Mouse (Mus musculus): ENCODE results near the gene Cwc25. TPM values are rescaled to one million over a fixed set of nuclear protein-coding genes. Genes with fewer than 3 reads are reported as not detected.

Gene Cwc25
- polyA plus RNA-seq, 1 experiment from 2014 or later, result 14.2 TPM

GRCm38 (mm10) chr11:97747773-97748172 lies 18.6 kb downstream of the Cwc25 start:
- Histone ChIP-seq H3K4me1 (ENCODE audit: insufficient read depth) (peaks cover 6% of the 10 kb centered on the region; the same call in 1 of the 2 replicates), H3K4me3 (ENCODE audit: low read depth, low read length) (no peak overlapping the region), H3K9ac (no peak overlapping the region), H3K27me3 (ENCODE audit: insufficient read depth, low read length) (no peaks in the 10 kb centered on the region), H3K4me2 (no peak overlapping the region), H3K9me3 (ENCODE audit: low read depth, low read length) (no peaks in the 10 kb centered on the region), H3K36me3 (ENCODE audit: insufficient read depth) (peaks cover 64% of the 10 kb centered on the region), H3K27ac (ENCODE audit: low read depth) (no peak overlapping the region)
- ATAC-seq (ENCODE audit: insufficient read depth) (no peak), DNase-seq (no peak)
- TF ChIP-seq CTCF (IDR thresholded peaks at IDR 0.05; ENCODE audit: low read depth), result no peak
- 84% methylated on average over 8 of the region's 8 CpGs for WGBS

GRCm38 (mm10) chr11:97745331-97745721 lies 21.0 kb downstream of the Cwc25 start:
- H3K27me3 ChIP-seq (ENCODE audit: insufficient read depth, low read length), result no peaks in the 10 kb centered on the region
- WGBS, result 10% methylated on average over 13 of the region's 13 CpGs
- ATAC-seq (ENCODE audit: insufficient read depth), result 0 out of 2 replicates have a peak, but pooled peaks have one; percentile 3

DNA sequence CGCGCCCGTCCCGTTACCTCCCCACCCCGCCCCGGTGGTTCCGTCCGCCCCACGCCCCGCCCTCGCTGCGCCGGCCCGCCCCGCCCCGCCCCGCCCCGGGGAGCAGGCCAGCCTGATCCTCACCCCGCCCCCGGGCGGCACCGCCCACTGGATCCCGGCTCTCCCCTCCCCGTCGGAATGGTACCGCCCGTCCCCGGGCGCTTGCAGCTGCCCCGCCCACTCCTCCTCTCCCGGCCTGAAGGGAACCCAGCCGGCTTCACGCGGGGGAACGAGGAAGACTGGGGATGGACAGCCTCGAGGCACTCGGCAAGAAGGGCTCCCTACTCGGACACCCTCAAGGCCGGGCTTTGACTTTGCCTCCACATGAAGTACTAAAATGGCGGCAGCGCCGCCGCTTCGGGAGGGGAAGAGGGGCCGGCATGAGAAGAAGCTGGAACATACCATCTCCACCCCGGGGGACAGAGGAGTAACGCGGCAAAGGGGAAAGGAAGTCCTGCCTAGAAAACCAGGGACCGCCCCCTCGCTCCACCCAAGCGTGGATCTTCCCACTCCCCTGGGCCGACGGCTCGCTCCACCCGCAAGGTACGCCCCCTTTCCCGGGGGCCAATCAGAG lies 21.5 kb downstream of the Cwc25 start:
- Histone ChIP-seq H3K27ac (ENCODE audit: low read depth) (peak overlapping the region; percentile 89; the same call in 1 of the 2 replicates), H3K4me2 (peak overlapping the region; percentile 87), H3K27me3 (ENCODE audit: insufficient read depth, low read length) (no peaks in the 10 kb centered on the region), H3K4me1 (ENCODE audit: insufficient read depth) (peaks cover 10% of the 10 kb centered on the region; the same call in 1 of the 2 replicates), H3K9ac (peak overlapping the region; percentile 81), H3K4me3 (ENCODE audit: low read depth, low read length) (peak overlapping the region; percentile 81), H3K9me3 (ENCODE audit: low read depth, low read length) (no peaks in the 10 kb centered on the region), H3K36me3 (ENCODE audit: insufficient read depth) (peaks cover 42% of the 10 kb centered on the region)
- peak; percentile 96 for ATAC-seq (ENCODE audit: insufficient read depth)
- DNase-seq, result peak; percentile 99
- WGBS, result under 1% methylated on average over 53 of the region's 57 CpGs
- TF ChIP-seq CTCF (IDR thresholded peaks at IDR 0.05; ENCODE audit: low read depth), result no peak

More at GRCm38 (mm10) chr11:97745331-97745721, 21.0 kb downstream of the Cwc25 start:
- DNase-seq, result no peak
- peaks cover 47% of the 10 kb centered on the region for H3K36me3 ChIP-seq (ENCODE audit: insufficient read depth)
- H3K9ac ChIP-seq, result peak overlapping the region; percentile 81; the same call in 1 of the 2 replicates
- no peaks in the 10 kb centered on the region for H3K9me3 ChIP-seq (ENCODE audit: low read depth, low read length)
- no peak for TF ChIP-seq CTCF (IDR thresholded peaks at IDR 0.05; ENCODE audit: low read depth)
- H3K4me3 ChIP-seq (ENCODE audit: low read depth, low read length), result peak overlapping the region; percentile 81
- no peak overlapping the region for H3K27ac ChIP-seq (ENCODE audit: low read depth)
- peak overlapping the region; percentile 87 for H3K4me2 ChIP-seq
- H3K4me1 ChIP-seq (ENCODE audit: insufficient read depth), result peaks cover 10% of the 10 kb centered on the region; the same call in 1 of the 2 replicates

DNA sequence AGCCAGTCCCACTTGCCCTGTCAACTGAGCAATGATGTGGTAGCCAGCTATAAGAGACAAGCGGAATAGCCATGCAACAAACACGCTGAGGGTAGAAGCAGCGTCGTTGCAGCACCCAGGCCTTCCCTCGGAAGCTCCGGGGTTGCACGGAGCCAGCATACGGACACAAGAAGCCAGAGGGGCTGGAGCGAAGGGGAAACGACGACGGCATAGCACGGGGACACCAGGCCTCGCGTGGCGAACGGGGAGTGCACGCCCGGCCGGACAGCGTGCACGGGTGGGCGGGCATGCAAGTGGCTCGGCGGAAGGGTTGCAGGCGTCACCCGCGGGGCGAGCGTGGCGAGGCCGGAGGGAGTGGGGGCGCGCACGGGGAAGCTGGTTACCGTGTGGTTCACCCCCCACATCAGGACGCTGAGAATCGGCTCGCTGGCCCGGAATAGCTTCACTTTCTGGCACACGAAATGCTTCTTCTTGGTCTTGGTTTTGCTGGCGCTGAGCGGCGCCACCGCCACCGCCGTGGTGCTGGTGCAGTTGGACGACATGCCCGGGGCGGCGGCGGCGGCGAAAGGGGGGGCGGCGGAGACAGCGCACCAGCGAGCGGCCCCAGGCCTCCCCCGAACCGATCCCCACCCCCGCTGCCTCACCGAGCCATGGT lies 22.2 kb downstream of the Cwc25 start, which contains the start of gene Pip4k2b:
Gene Pip4k2b (minus strand): TSS at position 642 of the 655 bp plus-strand sequence.
- Histone ChIP-seq H3K27me3 (ENCODE audit: insufficient read depth, low read length) (no peaks in the 10 kb centered on the region), H3K4me3 (ENCODE audit: low read depth, low read length) (peak within 1 kb of the TSS; percentile 81), H3K27ac (ENCODE audit: low read depth) (peak within 1 kb of the TSS; percentile 89), H3K4me2 (peak within 1 kb of the TSS; percentile 87), H3K36me3 (ENCODE audit: insufficient read depth) (peaks cover 36% of the 10 kb centered on the region), H3K9ac (peak within 1 kb of the TSS; percentile 81), H3K4me1 (ENCODE audit: insufficient read depth) (peaks cover 10% of the 10 kb centered on the region; the same call in 1 of the 2 replicates), H3K9me3 (ENCODE audit: low read depth, low read length) (no peaks in the 10 kb centered on the region)
- TF ChIP-seq CTCF (IDR thresholded peaks at IDR 0.05; ENCODE audit: low read depth), result no peak
- DNase-seq (no peak), ATAC-seq (ENCODE audit: insufficient read depth) (peak; percentile 23)
- under 1% methylated on average over 55 of the region's 63 CpGs for WGBS

DNA sequence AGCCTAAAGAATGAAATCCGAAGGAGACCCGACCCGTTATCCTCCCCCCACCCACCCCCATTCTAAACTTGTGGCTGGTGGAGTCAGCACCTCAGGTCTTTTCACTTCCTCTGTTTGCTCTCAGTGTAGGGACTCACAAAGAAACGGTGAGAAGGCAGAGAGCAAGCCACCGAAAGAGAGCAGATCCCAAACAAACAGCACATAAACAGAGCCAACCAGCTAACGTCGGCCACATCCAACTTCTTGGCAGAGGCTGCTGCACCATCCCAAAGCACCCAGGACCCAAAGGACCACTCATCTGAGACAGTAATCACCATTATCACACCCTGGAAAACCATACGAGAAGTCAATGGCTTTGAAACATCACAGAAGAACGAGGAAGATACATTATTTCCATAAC lies 22.9 kb downstream of the Cwc25 start:
- ATAC-seq (ENCODE audit: insufficient read depth) (no peak), DNase-seq (no peak)
- Histone ChIP-seq H3K27me3 (ENCODE audit: insufficient read depth, low read length) (no peaks in the 10 kb centered on the region), H3K27ac (ENCODE audit: low read depth) (peak overlapping the region; percentile 79; the same call in 1 of the 2 replicates), H3K9ac (peak overlapping the region; percentile 81), H3K4me2 (peak overlapping the region; percentile 87), H3K4me1 (ENCODE audit: insufficient read depth) (peaks cover 10% of the 10 kb centered on the region; the same call in 1 of the 2 replicates), H3K9me3 (ENCODE audit: low read depth, low read length) (no peaks in the 10 kb centered on the region), H3K4me3 (ENCODE audit: low read depth, low read length) (peak overlapping the region; percentile 81), H3K36me3 (ENCODE audit: insufficient read depth) (peaks cover 29% of the 10 kb centered on the region)
- 19% methylated on average over 9 of the region's 9 CpGs for WGBS
- TF ChIP-seq CTCF (IDR thresholded peaks at IDR 0.05; ENCODE audit: low read depth), result no peak

- Histone ChIP-seq H3K4me3 (ENCODE audit: low read depth, low read length) (0 out of 2 replicates have a peak overlapping the region, but pooled peaks have one; percentile 81), H3K9me3 (ENCODE audit: low read depth, low read length) (no peaks in the 10 kb centered on the region), H3K4me2 (peak overlapping the region; percentile 87), H3K27me3 (ENCODE audit: insufficient read depth, low read length) (no peaks in the 10 kb centered on the region), H3K4me1 (ENCODE audit: insufficient read depth) (peaks cover 10% of the 10 kb centered on the region; the same call in 1 of the 2 replicates), H3K9ac (peak overlapping the region; percentile 8), H3K36me3 (ENCODE audit: insufficient read depth) (peaks cover 21% of the 10 kb centered on the region), H3K27ac (ENCODE audit: low read depth) (no peak overlapping the region)
- WGBS, result 79% methylated on average over 9 of the region's 9 CpGs
- no peak for ATAC-seq (ENCODE audit: insufficient read depth)
- no peak for TF ChIP-seq CTCF (IDR thresholded peaks at IDR 0.05; ENCODE audit: low read depth)
- no peak for DNase-seq
These were observed 23.8 kb downstream of the Cwc25 start for GRCm38 (mm10) chr11:97742591-97742990.

DNA sequence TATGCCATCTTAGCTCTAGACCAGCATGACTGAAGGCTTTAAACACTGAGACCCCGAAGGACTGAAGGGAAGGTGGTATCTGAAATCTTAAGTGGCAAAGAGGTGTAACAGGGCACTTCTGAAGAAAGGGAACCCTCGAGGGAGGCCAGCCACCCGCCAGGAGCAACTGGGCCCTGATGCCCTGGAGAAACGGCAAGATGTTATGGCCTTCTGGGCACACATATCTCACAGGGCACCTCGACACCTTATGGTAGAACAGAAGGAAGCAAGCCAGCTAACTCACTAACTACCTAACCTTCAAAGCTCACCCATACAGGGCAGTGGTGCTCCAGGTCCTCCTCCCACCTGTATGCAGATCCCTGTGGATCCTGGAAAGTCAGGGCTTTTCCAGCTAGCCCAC lies 24.2 kb downstream of the Cwc25 start:
- ATAC-seq (ENCODE audit: insufficient read depth) (no peak), DNase-seq (no peak)
- Histone ChIP-seq H3K4me1 (ENCODE audit: insufficient read depth) (peaks cover 10% of the 10 kb centered on the region; the same call in 1 of the 2 replicates), H3K27ac (ENCODE audit: low read depth) (no peak overlapping the region), H3K9ac (peak overlapping the region; percentile 8; the same call in 1 of the 2 replicates), H3K9me3 (ENCODE audit: low read depth, low read length) (no peaks in the 10 kb centered on the region), H3K36me3 (ENCODE audit: insufficient read depth) (peaks cover 17% of the 10 kb centered on the region), H3K4me2 (peak overlapping the region; percentile 87), H3K27me3 (ENCODE audit: insufficient read depth, low read length) (no peaks in the 10 kb centered on the region), H3K4me3 (ENCODE audit: low read depth, low read length) (no peak overlapping the region)
- no peak for TF ChIP-seq CTCF (IDR thresholded peaks at IDR 0.05; ENCODE audit: low read depth)
- WGBS, result 89% methylated on average over 5 of the region's 5 CpGs
